9 mouse cellular contexts compared by ENCODE assay signal in the genomic region with DNA sequence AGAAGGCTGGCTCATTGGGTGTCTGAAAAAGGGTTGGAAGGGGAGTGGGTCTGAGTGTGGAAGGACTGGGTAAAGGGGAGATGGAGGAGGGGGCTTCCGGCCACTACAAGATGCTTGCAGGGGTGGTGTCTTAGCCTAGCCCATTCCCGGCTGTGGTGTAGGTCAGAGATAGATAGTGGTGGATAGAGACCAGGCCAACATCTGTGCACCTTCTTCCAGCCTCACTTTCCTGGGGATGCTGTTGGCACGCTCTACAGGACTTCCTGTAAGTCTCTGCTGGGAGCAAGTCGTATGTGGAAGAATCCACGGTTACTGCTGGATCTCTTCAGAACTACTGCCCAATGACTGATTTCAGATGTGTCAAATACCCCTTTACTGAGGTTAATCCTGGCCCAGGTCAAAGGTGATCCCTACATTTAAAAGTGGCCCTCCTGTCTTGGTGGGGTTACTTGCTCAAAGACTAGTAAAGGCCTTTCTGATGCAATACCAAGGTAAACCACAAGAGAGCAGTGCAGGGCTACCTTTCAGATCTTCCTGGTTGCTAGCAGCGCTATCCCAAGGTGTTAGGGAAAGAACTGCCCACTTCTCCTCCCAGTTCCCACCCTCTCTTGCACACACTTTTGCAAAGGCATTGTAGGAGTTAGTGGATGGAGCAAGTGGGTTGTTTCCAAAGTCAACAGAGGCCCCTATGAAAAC.
DNase-seq lines count a peak whose midpoint lies in the region; ATAC-seq lines count a peak whose summit lies in the region.
"Had no signal": no experiment of that assay in that cellular context is flagged by ENCODE, and none has a peak within 500 bp of the region (broad histone marks: within the 10 kb centered on the region; RNA-seq: fewer than 3 reads in every experiment).

No protein-coding gene starts in this region.

- peak; percentile 88 for DNase-seq in MN1 (ENCODE audit: low spot score)
- DNase-seq in cerebellum, adult 11 months, result peak; percentile 83
- DNase-seq in hindbrain, embryonic 11.5 days (ENCODE audit: low spot score), result peak; percentile 93
- peak; percentile 75 to 92 for DNase-seq in layer of hippocampus, adult 8-10 months (ENCODE audit: low spot score in 2 of 2)
- peak; percentile 34 for DNase-seq in ovary, postnatal 36 days (ENCODE audit: low spot score)
- DNase-seq in thymus, postnatal 14 days, result peak; percentile 83

- no peak overlapping the region for H3K9ac ChIP-seq in forebrain, embryonic 16.5 days (replicated peaks; ENCODE audit: low read depth, low read length)
- H3K9ac ChIP-seq in hindbrain, embryonic 11.5 days (ENCODE audit: low read depth, low read length), result no peak overlapping the region; the same call in 1 of the 2 replicates
- H3K9ac ChIP-seq in lung, embryonic 16.5 days (ENCODE audit: low read length), result no peak overlapping the region

- H3K27me3 ChIP-seq in forebrain, embryonic 16.5 days (replicated peaks; ENCODE audit: control insufficient read depth, insufficient read depth, low read length), result no peaks in the 10 kb centered on the region
- no peaks in the 10 kb centered on the region for H3K27me3 ChIP-seq in hindbrain, embryonic 11.5 days (ENCODE audit: control insufficient read depth, insufficient read depth, low read length)
- no peaks in the 10 kb centered on the region for H3K27me3 ChIP-seq in lung, embryonic 16.5 days (ENCODE audit: control insufficient read depth, insufficient read depth, low read depth, low read length)

- H3K9me3 ChIP-seq in forebrain, embryonic 16.5 days (ENCODE audit: control insufficient read depth, low read length), result no peaks in the 10 kb centered on the region
- H3K9me3 ChIP-seq in hindbrain, embryonic 11.5 days (ENCODE audit: control insufficient read depth, low read length), result no peaks in the 10 kb centered on the region
- H3K9me3 ChIP-seq in lung, embryonic 16.5 days (ENCODE audit: control insufficient read depth, low read length), result no peaks in the 10 kb centered on the region

- no peak overlapping the region for H3K27ac ChIP-seq in forebrain, embryonic 16.5 days (ENCODE audit: low read length)
- no peak overlapping the region for H3K27ac ChIP-seq in hindbrain, embryonic 11.5 days (ENCODE audit: low read depth, low read length)
- H3K27ac ChIP-seq in lung, embryonic 16.5 days (ENCODE audit: low read length), result no peak overlapping the region
- H3K27ac ChIP-seq: macrophage had no signal

- no peak overlapping the region for H3K4me3 ChIP-seq in forebrain, embryonic 16.5 days (replicated peaks; ENCODE audit: low read length)
- no peak overlapping the region for H3K4me3 ChIP-seq in hindbrain, embryonic 11.5 days (ENCODE audit: low read depth, low read length)
- H3K4me3 ChIP-seq in lung, embryonic 16.5 days (ENCODE audit: low read length), result no peak overlapping the region

- peaks cover 12% of the 10 kb centered on the region for H3K4me1 ChIP-seq in forebrain, embryonic 16.5 days (replicated peaks; ENCODE audit: control insufficient read depth, insufficient read depth, low read length)
- H3K4me1 ChIP-seq in hindbrain, embryonic 11.5 days (replicated peaks; ENCODE audit: control insufficient read depth, insufficient read depth, low read length), result no peaks in the 10 kb centered on the region
- peaks cover 8% of the 10 kb centered on the region; the same call in 1 of the 2 replicates for H3K4me1 ChIP-seq in lung, embryonic 16.5 days (replicated peaks; ENCODE audit: control insufficient read depth, insufficient read depth, low read length)

- WGBS in forebrain, embryonic 16.5 days, result 63% methylated on average over 6 of the region's 6 CpGs
- 64% methylated on average over 6 of the region's 6 CpGs for WGBS in hindbrain, embryonic 11.5 days
- 54% methylated on average over 6 of the region's 6 CpGs for WGBS in lung, embryonic 16.5 days

- no peaks in the 10 kb centered on the region for H3K36me3 ChIP-seq in forebrain, embryonic 16.5 days (ENCODE audit: control insufficient read depth, insufficient read depth)
- no peaks in the 10 kb centered on the region for H3K36me3 ChIP-seq in hindbrain, embryonic 11.5 days (ENCODE audit: control insufficient read depth, insufficient read depth, low read length)
- no peaks in the 10 kb centered on the region for H3K36me3 ChIP-seq in lung, embryonic 16.5 days (ENCODE audit: control insufficient read depth, insufficient read depth, low read length)

- peak; percentile 70 for ATAC-seq in forebrain, embryonic 16.5 days
- ATAC-seq in hindbrain, embryonic 11.5 days (ENCODE audit: low FRiP score), result peak; percentile 14; the same call in 1 of the 2 replicates
- ATAC-seq in lung, embryonic 16.5 days (ENCODE audit: low read depth), result peak; percentile 77

- no peak overlapping the region for H3K4me2 ChIP-seq in forebrain, embryonic 16.5 days (ENCODE audit: low read length)
- no peak overlapping the region for H3K4me2 ChIP-seq in hindbrain, embryonic 11.5 days (replicated peaks; ENCODE audit: low read depth, low read length)
- no peak overlapping the region for H3K4me2 ChIP-seq in lung, embryonic 16.5 days (ENCODE audit: low read depth, low read length)

Comparison
In these comparisons a context has a peak if more than half of its experiments do, and no peak if none do; other contexts are left out.
1. DNase-seq: peak in every context shown above with its lines; median percentile 93 in hindbrain, embryonic 11.5 days; 88 in MN1; 84 in layer of hippocampus, adult 8-10 months; 83 in cerebellum, adult 11 months; 83 in thymus, postnatal 14 days; 34 in ovary, postnatal 36 days.
2. ATAC-seq: peak in every context shown above with its lines; median percentile 77 in lung, embryonic 16.5 days; 70 in forebrain, embryonic 16.5 days; 14 in hindbrain, embryonic 11.5 days.